Mouse (Mus musculus) hindbrain, embryonic 11.5 days (tissue): Measurements from ENCODE around the gene Ago3. TPM values are rescaled to one million over a fixed set of nuclear protein-coding genes. Genes with fewer than 3 reads are reported as not detected.
A peak's percentile ranks its signal among the peaks of the same experiment; 100 is the strongest.

ENCODE experiments used
- ATAC-seq: fragments of 200-750 bp; cut with Nextera tagmentation; 2 replicates; pipeline ENCODE4 v1.8.0; 2017; ENCODE audit warnings: mild to moderate bottlenecking, moderate TSS enrichment, moderate library complexity; ENCODE audit not compliant: low FRiP score
- DNase-seq: peaks from one replicate; pipeline ENCODE4 v3.0.0-alpha.2; 2015; ENCODE audit warnings: low spot score
- H3K27ac ChIP-seq: fragments of 300-500 bp; sonication (generic); 2 replicates; pipeline ENCODE4 v1.5.1; 2014; ENCODE audit warnings: mild to moderate bottlenecking, low read depth, low read length
- H3K27me3 ChIP-seq: fragments of 300-500 bp; sonication (generic); 2 replicates; pipeline ENCODE4 v1.6.1; 2014; ENCODE audit warnings: mild to moderate bottlenecking, low read length, moderate library complexity, mixed read lengths; ENCODE audit not compliant: control insufficient read depth, insufficient read depth
- H3K36me3 ChIP-seq: fragments of 300-500 bp; sonication (generic); 2 replicates; pipeline ENCODE4 v1.6.1; 2014; ENCODE audit warnings: mild to moderate bottlenecking, low read length, moderate library complexity, mixed read lengths; ENCODE audit not compliant: control insufficient read depth, insufficient read depth
- H3K4me1 ChIP-seq: fragments of 300-500 bp; sonication (generic); replicated peaks from 2 replicates; pipeline ENCODE4 v1.6.1; 2014; ENCODE audit warnings: low read length, mixed read lengths; ENCODE audit not compliant: control insufficient read depth, insufficient read depth
- H3K4me2 ChIP-seq: fragments of 300-500 bp; sonication (generic); replicated peaks from 2 replicates; pipeline ENCODE4 v1.6.1; 2014; ENCODE audit warnings: mild to moderate bottlenecking, low read depth, low read length
- H3K4me3 ChIP-seq: fragments of 300-500 bp; sonication (generic); 2 replicates; pipeline ENCODE4 v1.5.1; 2014; ENCODE audit warnings: low read depth, low read length
- H3K9ac ChIP-seq: fragments of 300-500 bp; sonication (generic); 2 replicates; pipeline ENCODE4 v1.6.1; 2014; ENCODE audit warnings: low read depth, low read length
- H3K9me3 ChIP-seq: fragments of 300-500 bp; sonication (generic); 2 replicates; pipeline ENCODE4 v1.6.1; 2016; ENCODE audit warnings: low read length; ENCODE audit not compliant: control insufficient read depth
- WGBS: fragments of 180-500 bp; shearing (Covaris S2); extraction: QIAGEN DNeasy Blood & Tissue Kit; methylation state at CpG from one replicate; pipeline ENCODE4 v1.1.7; 2014; 5-methylcytosine and 5-hydroxymethylcytosine counted together
- polyA plus RNA-seq: library from polyadenylated mRNA; unstranded; fragments of >200 nt; fragmentation: Nextera tagmentation; extraction: Ambion mirVana; gene quantifications from 2 replicates; pipeline ENCODE4 v1.2.1, GENCODE M21; 2014

Gene Ago3
- polyA plus RNA-seq, 1 experiment from 2014 or later = 16.1 TPM

DNA sequence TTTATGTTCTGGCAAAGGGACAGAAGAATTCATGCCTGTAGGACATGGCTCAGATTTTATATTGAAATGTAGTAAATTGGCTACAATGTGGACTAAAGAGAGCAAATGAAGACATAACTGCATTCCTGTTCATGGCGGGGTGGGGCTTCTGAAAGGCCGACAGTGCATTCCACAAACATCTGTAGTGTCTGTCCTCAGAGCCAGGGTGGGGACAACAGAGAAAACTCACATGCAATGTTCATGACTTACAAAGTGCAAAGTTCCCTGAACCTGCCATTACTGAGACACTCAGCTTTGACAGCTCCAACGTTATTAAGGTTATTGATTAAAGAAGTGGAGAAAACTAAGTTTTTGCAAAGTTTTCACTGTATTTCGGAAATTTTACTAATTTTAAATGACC, 85.9 kb downstream of the Ago3 start:
- Histone ChIP-seq H3K27ac (no peak overlapping the region), H3K4me1 (no peaks in the 10 kb centered on the region), H3K36me3 (peaks cover 6% of the 10 kb centered on the region; the same call in 1 of the 2 replicates), H3K9ac (no peak overlapping the region), H3K9me3 (no peaks in the 10 kb centered on the region), H3K4me3 (no peak overlapping the region), H3K27me3 (no peaks in the 10 kb centered on the region), H3K4me2 (no peak overlapping the region)
- DNase-seq = no peak
- no peak for ATAC-seq
- 81% methylated on average over 4 of the region's 4 CpGs for WGBS

DNA sequence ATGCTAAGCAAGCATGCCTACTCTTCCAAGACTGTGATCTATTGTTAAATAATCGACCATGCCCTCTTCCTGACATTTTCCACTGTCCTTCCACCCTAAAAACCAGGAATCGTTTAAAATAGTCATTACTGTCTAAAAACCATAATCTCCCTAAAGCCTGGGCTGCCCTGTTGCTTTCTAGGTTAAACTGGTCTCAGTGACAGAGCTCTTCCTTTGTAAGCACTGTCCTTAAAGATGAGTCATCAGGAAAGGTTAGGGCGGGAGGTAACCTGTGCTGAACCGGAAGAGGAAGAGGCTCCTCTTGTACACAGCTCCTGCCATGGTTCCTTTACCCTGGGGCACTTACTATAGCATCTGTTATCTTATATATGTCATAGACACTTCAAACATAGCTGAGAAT, 89.9 kb downstream of the Ago3 start:
- no peaks in the 10 kb centered on the region for H3K36me3 ChIP-seq
- no peak overlapping the region for H3K4me2 ChIP-seq
- H3K27ac ChIP-seq = no peak overlapping the region
- no peak for DNase-seq
- no peak for ATAC-seq
- 57% methylated on average over 4 of the region's 4 CpGs for WGBS
- no peaks in the 10 kb centered on the region for H3K27me3 ChIP-seq
- H3K9me3 ChIP-seq = no peaks in the 10 kb centered on the region
- H3K4me3 ChIP-seq = no peak overlapping the region
- H3K4me1 ChIP-seq = no peaks in the 10 kb centered on the region
- H3K9ac ChIP-seq = no peak overlapping the region

DNA sequence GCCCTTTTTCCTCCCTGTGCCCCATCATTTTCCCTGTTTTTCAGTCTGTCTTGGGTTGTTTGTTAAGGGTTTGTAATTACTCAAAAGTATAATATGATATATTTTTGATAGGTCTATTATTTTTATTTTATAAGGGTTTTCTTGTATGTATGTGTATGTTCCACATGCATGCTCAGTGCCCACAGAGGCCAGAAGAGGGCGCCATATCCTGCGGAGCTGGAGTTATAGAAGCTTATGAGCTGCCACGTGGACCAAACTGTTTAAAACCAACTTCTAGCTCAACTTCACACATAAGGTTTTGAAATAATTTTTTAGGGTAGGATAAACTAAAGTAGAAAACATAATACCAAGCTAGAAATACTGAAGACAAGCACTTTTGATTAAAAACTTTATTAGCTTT, 97.0 kb downstream of the Ago3 start:
- H3K27me3 ChIP-seq = no peaks in the 10 kb centered on the region
- ATAC-seq = no peak
- WGBS = 46% methylated on average over 3 of the region's 3 CpGs
- no peaks in the 10 kb centered on the region for H3K4me1 ChIP-seq
- no peak overlapping the region for H3K9ac ChIP-seq
- DNase-seq = peak; percentile 39
- H3K9me3 ChIP-seq = no peaks in the 10 kb centered on the region
- H3K4me3 ChIP-seq = no peak overlapping the region
- no peaks in the 10 kb centered on the region for H3K36me3 ChIP-seq
- no peak overlapping the region for H3K27ac ChIP-seq
- H3K4me2 ChIP-seq = no peak overlapping the region

DNA sequence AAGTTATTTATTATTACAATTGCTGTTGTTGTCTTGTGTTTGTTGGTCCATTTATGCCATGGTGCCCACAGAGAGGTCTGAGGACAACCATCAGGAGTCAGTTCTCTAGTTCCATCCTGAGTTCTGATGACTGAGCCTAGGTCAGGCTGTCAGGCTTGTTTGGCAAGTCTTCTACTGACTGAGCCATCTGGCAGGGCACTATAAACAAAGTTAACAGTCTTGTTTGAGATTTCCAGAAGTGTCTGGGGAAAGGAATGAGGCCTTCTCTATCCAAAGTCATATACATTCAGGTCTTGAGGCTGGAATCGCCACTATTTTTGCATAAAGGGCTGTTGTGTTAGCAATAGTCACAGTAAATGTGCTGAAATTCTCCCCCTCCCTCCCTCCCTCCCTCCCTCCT, 97.6 kb downstream of the Ago3 start:
- WGBS = 70% methylated on average over 1 of the region's 1 CpGs
- no peak for ATAC-seq

DNA sequence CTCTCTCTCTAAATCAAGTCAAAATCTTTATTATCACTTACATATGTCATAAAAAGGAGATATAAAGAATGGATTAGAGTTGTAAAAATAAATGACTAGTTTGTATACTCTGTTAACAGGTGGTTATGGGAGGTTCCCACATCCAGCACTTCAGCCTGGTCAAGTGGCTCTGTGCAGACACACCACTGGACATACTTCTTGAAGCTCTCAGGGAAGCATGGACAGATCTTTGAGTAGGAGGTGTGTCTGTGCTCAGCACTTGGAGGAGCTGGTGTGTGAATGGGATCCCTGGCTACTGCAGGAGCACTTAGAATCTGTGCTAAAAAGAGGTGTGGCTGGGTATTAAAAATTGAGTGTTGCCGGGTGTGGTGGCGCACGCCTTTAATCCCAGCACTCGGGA, 99.1 kb downstream of the Ago3 start:
- Histone ChIP-seq H3K9ac (no peak overlapping the region), H3K27me3 (peaks cover 2% of the 10 kb centered on the region; the same call in 1 of the 2 replicates), H3K9me3 (no peaks in the 10 kb centered on the region), H3K36me3 (no peaks in the 10 kb centered on the region), H3K4me3 (no peak overlapping the region), H3K4me1 (no peaks in the 10 kb centered on the region), H3K4me2 (no peak overlapping the region), H3K27ac (no peak overlapping the region)
- DNase-seq (no peak), ATAC-seq (no peak)
- WGBS = 96% methylated on average over 4 of the region's 4 CpGs

More for the DNA sequence above, 97.6 kb downstream of the Ago3 start:
- H3K27me3 ChIP-seq = no peaks in the 10 kb centered on the region
- no peaks in the 10 kb centered on the region for H3K4me1 ChIP-seq
- H3K27ac ChIP-seq = no peak overlapping the region
- DNase-seq = no peak
- no peaks in the 10 kb centered on the region for H3K36me3 ChIP-seq
- H3K4me2 ChIP-seq = no peak overlapping the region
- no peak overlapping the region for H3K9ac ChIP-seq
- no peak overlapping the region for H3K4me3 ChIP-seq
- no peaks in the 10 kb centered on the region for H3K9me3 ChIP-seq

DNA sequence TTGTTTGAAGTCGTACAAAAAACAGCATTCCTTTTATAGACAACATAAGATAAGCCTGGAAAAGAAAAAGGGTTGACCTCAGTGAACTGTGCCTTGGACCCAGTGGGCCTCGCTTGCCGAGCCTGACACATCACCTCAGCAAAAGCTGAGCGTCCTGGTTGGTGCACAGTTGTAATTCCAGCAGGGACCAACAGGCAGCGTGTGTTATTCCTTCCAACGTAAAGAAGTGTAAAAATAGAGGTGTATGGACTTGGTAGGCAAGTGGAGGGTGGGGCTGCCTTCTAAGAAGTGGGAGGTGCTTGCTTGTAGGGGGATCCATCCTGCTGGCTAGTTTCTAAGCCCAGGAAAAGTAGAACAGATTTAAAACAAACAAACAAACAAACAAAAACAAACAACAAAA, 103.3 kb downstream of the Ago3 start:
- no peaks in the 10 kb centered on the region for H3K4me1 ChIP-seq
- no peaks in the 10 kb centered on the region for H3K36me3 ChIP-seq
- no peaks in the 10 kb centered on the region for H3K9me3 ChIP-seq
- ATAC-seq (no peak), DNase-seq (no peak)
- no peak overlapping the region for H3K4me3 ChIP-seq
- no peak overlapping the region for H3K4me2 ChIP-seq
- WGBS = 23% methylated on average over 6 of the region's 6 CpGs
- H3K27me3 ChIP-seq = peaks cover 8% of the 10 kb centered on the region
- H3K27ac ChIP-seq = no peak overlapping the region
- no peak overlapping the region for H3K9ac ChIP-seq

DNA sequence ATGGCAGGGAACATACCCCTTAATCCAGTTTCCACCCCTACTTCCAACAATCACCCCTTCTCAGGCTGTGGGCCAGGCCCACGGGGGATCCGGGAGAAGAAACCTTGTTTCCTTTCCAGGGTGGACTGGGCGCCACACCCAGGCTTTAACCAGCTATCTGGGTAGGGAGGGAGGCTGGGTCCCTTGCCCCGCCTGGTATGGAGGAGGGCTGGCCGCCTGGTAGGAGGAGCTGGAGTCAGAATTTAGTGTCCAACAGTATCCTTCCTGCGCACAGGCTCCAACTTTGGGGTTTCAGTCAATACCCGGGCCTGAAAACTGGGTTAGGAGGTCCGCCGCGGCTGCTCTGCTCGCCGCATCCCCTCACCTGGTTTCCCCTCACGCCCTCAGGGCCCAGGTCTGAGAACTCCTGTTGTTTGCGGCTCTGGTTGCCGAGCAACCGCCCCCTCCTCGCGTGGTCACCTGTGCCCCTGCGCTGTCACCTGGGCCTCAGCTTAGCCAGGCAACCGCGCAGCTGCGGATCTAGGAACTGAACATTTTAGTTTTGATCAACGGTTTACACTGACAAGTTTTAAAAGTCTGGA, 104.0 kb downstream of the Ago3 start, which contains the start of gene Tekt2:
Gene Tekt2, minus strand, starts transcription at position 408 of the 581 bp plus-strand sequence.
- DNase-seq (no peak), ATAC-seq (no peak)
- H3K4me2 ChIP-seq = no peak within 1 kb of the TSS
- no peak within 1 kb of the TSS for H3K27ac ChIP-seq
- no peaks in the 10 kb centered on the region for H3K9me3 ChIP-seq
- no peak within 1 kb of the TSS for H3K4me3 ChIP-seq
- H3K27me3 ChIP-seq = peaks cover 8% of the 10 kb centered on the region
- H3K36me3 ChIP-seq = no peaks in the 10 kb centered on the region
- H3K9ac ChIP-seq = no peak within 1 kb of the TSS
- no peaks in the 10 kb centered on the region for H3K4me1 ChIP-seq
- WGBS = 12% methylated on average over 23 of the region's 23 CpGs

DNA sequence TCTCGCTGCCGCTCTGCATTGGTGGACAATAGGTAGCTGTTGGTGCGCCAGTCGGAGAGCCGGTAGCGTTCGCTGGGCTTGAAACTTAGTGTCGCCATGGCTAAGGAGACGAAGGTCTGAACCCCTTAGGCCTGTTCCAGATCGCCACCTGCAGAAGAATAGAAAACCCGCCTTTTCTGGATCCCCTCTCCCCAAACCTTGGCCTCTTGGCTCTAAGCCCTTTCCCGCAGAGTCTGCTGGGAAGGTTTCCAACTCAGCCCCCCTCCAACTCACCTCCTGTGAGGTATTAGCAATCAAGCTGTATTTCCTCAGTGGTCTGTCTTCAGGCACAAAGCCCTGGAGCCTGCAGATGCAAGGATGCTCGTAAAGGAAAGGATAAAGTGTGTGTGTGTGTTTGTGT, 104.5 kb downstream of the Ago3 start:
- ATAC-seq (no peak), DNase-seq (no peak)
- Histone ChIP-seq H3K36me3 (no peaks in the 10 kb centered on the region), H3K9ac (no peak overlapping the region), H3K27me3 (peaks cover 8% of the 10 kb centered on the region), H3K9me3 (no peaks in the 10 kb centered on the region), H3K4me1 (no peaks in the 10 kb centered on the region), H3K4me3 (no peak overlapping the region), H3K4me2 (no peak overlapping the region), H3K27ac (no peak overlapping the region)
- WGBS = 27% methylated on average over 13 of the region's 13 CpGs

DNA sequence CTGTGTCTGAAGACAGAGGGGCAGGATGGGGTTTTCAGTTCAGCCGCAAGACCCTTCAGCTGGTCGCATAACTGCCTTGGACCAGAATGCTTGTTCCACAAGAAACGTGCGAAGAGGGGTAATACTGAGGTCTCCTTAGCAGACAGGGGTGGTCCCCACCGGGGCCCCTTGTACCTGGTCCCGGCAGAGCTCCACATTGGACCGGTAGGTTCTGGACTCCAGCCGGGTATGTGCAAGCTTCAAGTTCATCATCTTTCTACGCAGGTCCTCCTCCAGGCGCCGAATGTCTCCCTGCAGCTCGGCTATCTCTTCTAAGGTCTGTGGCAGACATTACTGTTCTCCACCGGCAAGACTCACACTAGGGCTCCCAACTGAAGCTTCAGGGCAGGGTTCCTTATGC, 106.7 kb downstream of the Ago3 start:
- DNase-seq = no peak
- Histone ChIP-seq H3K27ac (no peak overlapping the region), H3K4me1 (no peaks in the 10 kb centered on the region), H3K9me3 (no peaks in the 10 kb centered on the region), H3K9ac (no peak overlapping the region), H3K4me2 (no peak overlapping the region), H3K36me3 (peaks cover 7% of the 10 kb centered on the region), H3K27me3 (peaks cover 8% of the 10 kb centered on the region), H3K4me3 (no peak overlapping the region)
- WGBS = 96% methylated on average over 13 of the region's 13 CpGs
- no peak for ATAC-seq
